Mouse (Mus musculus) heart, adult 2 months (tissue): ENCODE data around the gene Col18a1. TPM values are rescaled to one million over a fixed set of nuclear protein-coding genes. Genes with fewer than 3 reads are reported as not detected.
"Not testable (repeated sequence)": the region's sequence is repeated elsewhere in the genome, so short reads cannot be mapped to it uniquely, and the experiment has no call there.

Experiments used
- DNase-seq, 2 experiments: peaks; one replicate each; pipeline ENCODE4 v3.0.0; 2021
- H3K27ac ChIP-seq: fragments of 200-600 bp; 2 replicates; pipeline ENCODE4 v1.8.1; 2022
- H3K27me3 ChIP-seq: fragments of 200-500 bp; 2 replicates; pipeline ENCODE4 v1.6.1; 2012; ENCODE audit warnings: mild to moderate bottlenecking, low read length, inconsistent platforms, mixed read lengths; ENCODE audit not compliant: control insufficient read depth, insufficient read depth
- H3K36me3 ChIP-seq: fragments of 200-500 bp; 2 replicates; pipeline ENCODE4 v1.6.1; 2012; ENCODE audit warnings: low read length, inconsistent platforms; ENCODE audit not compliant: control insufficient read depth, insufficient read depth
- H3K4me1 ChIP-seq: fragments of 200-500 bp; 2 replicates; pipeline ENCODE4 v1.6.1; 2011; ENCODE audit warnings: low read length; ENCODE audit not compliant: control insufficient read depth, insufficient read depth
- H3K4me3 ChIP-seq: fragments of 200-600 bp; 2 replicates; pipeline ENCODE4 v1.8.1; 2022
- H3K79me2 ChIP-seq: fragments of 200-500 bp; replicated peaks from 2 replicates; pipeline ENCODE4 v1.6.1; 2012; ENCODE audit warnings: mild to moderate bottlenecking, inconsistent platforms, low read length, moderate library complexity, mixed read lengths; ENCODE audit not compliant: control insufficient read depth, insufficient read depth
- H3K9ac ChIP-seq: fragments of 200-500 bp; 2 replicates; pipeline ENCODE4 v1.6.1; 2012; ENCODE audit warnings: low read depth, mild to moderate bottlenecking, control low read depth, inconsistent platforms, low read length, mixed read lengths
- CTCF ChIP-seq: fragments of 200-600 bp; IDR thresholded peaks from 2 replicates; pipeline ENCODE4 v1.8.1; 2022; ENCODE audit warnings: antibody characterized with exemption, mild to moderate bottlenecking, moderate library complexity
- EP300 ChIP-seq: fragments of 200-500 bp; IDR thresholded peaks from 2 replicates; pipeline ENCODE4 v1.6.1; 2011; ENCODE audit warnings: low read depth, low read length, control low read depth; ENCODE audit not compliant: insufficient read depth
- POLR2A ChIP-seq: fragments of 200-500 bp; IDR thresholded peaks from 2 replicates; pipeline ENCODE4 v1.6.1; 2011; ENCODE audit warnings: mild to moderate bottlenecking, low read depth, low read length, control low read depth; ENCODE audit not compliant: insufficient read depth
- WGBS: fragments of 180-500 bp; shearing (Covaris S2); methylation state at CpG from one replicate; pipeline ENCODE4 v1.1.7; 2018; 5-methylcytosine and 5-hydroxymethylcytosine counted together
- intact Hi-C: fragments of 180-260 bp; cut with DNase I; formaldehyde crosslinking; loops from one replicate; pipeline ENCODE4 v1.15.1; 2025
- polyA plus RNA-seq: library from polyadenylated mRNA; depleted of rRNA; stranded (reverse); fragments of >200 nt; gene quantifications from 2 replicates; pipeline ENCODE4 v1.2.3, GENCODE M21; 2012
- total RNA-seq, 2 experiments: library from RNA; stranded (reverse); gene quantifications; 2 replicates each; pipeline ENCODE4 v1.2.3; 2021

The Col18a1 gene
- total and polyA plus RNA-seq, 3 experiments = 9.3 to 13.1 (median 9.8) TPM

GRCm38 (mm10) chr10:77138304-77138703, 28.0 kb downstream of the Col18a1 start:
- Histone ChIP-seq H3K79me2 (no peaks in the 10 kb centered on the region; the same call in 1 of the 2 replicates), H3K27ac (no peak overlapping the region), H3K36me3 (no peaks in the 10 kb centered on the region), H3K4me3 (no peak overlapping the region), H3K4me1 (no peaks in the 10 kb centered on the region), H3K27me3 (no peaks in the 10 kb centered on the region), H3K9ac (no peak overlapping the region)
- no peak for DNase-seq
- intact Hi-C loops = loop anchor here (10.0 kb wide), 1 partner anchor 376 kb away; the partner anchor contains the start of gene Fam207a
- no peak for TF ChIP-seq POLR2A
- TF ChIP-seq EP300 = no peak
- no peak for TF ChIP-seq CTCF

GRCm38 (mm10) chr10:77136205-77136604, 30.1 kb downstream of the Col18a1 start:
- Histone ChIP-seq H3K79me2 (no peaks in the 10 kb centered on the region), H3K27ac (no peak overlapping the region), H3K4me3 (no peak overlapping the region), H3K36me3 (no peaks in the 10 kb centered on the region), H3K9ac (no peak overlapping the region), H3K27me3 (no peaks in the 10 kb centered on the region), H3K4me1 (no peaks in the 10 kb centered on the region; the same call in 1 of the 2 replicates)
- TF ChIP-seq CTCF = no peak
- TF ChIP-seq POLR2A = no peak
- TF ChIP-seq EP300 = no peak
- intact Hi-C loops = loop anchor here (10.0 kb wide), 1 partner anchor 379 kb away; the partner anchor contains the start of gene Fam207a
- 80% methylated on average over 6 of the region's 6 CpGs for WGBS
- no peak for DNase-seq

- no peak overlapping the region for H3K4me3 ChIP-seq
- 94% methylated on average over 5 of the region's 5 CpGs for WGBS
- TF ChIP-seq EP300 (no peak), CTCF (peak; percentile 41), POLR2A (no peak)
- no peaks in the 10 kb centered on the region for H3K79me2 ChIP-seq
- H3K9ac ChIP-seq = no peak overlapping the region
- intact Hi-C loops = loop anchor here (10.0 kb wide), 1 partner anchor 379 kb away; the partner anchor contains the start of gene Fam207a
- no peaks in the 10 kb centered on the region for H3K27me3 ChIP-seq
- DNase-seq = no peak
- no peaks in the 10 kb centered on the region for H3K36me3 ChIP-seq
- no peak overlapping the region for H3K27ac ChIP-seq
- no peaks in the 10 kb centered on the region; the same call in 1 of the 2 replicates for H3K4me1 ChIP-seq
These were observed 31.0 kb downstream of the Col18a1 start for GRCm38 (mm10) chr10:77135274-77135829.

- not testable (repeated sequence) for H3K4me3 ChIP-seq, DNase-seq, H3K79me2 ChIP-seq, H3K27me3 ChIP-seq, H3K27ac ChIP-seq, H3K36me3 ChIP-seq, H3K4me1 ChIP-seq, H3K9ac ChIP-seq
- intact Hi-C loops = loop anchor here (5.0 to 10.0 kb wide), 2 partner anchors 218 to 380 kb away; partner anchors contain the start of gene Fam207a
- WGBS = 62% methylated on average over 6 of the region's 6 CpGs
These were observed 31.6 kb downstream of the Col18a1 start for GRCm38 (mm10) chr10:77134807-77135152.

- Histone ChIP-seq H3K4me1 (no peaks in the 10 kb centered on the region; the same call in 1 of the 2 replicates), H3K27ac (no peak overlapping the region), H3K27me3 (no peaks in the 10 kb centered on the region), H3K9ac (no peak overlapping the region), H3K79me2 (no peaks in the 10 kb centered on the region), H3K36me3 (no peaks in the 10 kb centered on the region), H3K4me3 (no peak overlapping the region)
- intact Hi-C loops = loop anchor here (5.0 to 10.0 kb wide), 2 partner anchors 218 to 381 kb away; partner anchors contain the start of gene Fam207a
- 68% methylated on average over 13 of the region's 13 CpGs for WGBS
- no peak for DNase-seq
- TF ChIP-seq CTCF (no peak), POLR2A (no peak), EP300 (no peak)
These were observed 32.2 kb downstream of the Col18a1 start for GRCm38 (mm10) chr10:77133951-77134806.

GRCm38 (mm10) chr10:77132118-77132517, 34.2 kb downstream of the Col18a1 start:
- Histone ChIP-seq H3K27me3 (no peaks in the 10 kb centered on the region), H3K4me3 (no peak overlapping the region), H3K36me3 (no peaks in the 10 kb centered on the region), H3K27ac (no peak overlapping the region), H3K9ac (no peak overlapping the region), H3K4me1 (no peaks in the 10 kb centered on the region; the same call in none of the 2 replicates), H3K79me2 (no peaks in the 10 kb centered on the region)
- WGBS = 61% methylated on average over 11 of the region's 11 CpGs
- intact Hi-C loops = loop anchor here (5.0 to 10.0 kb wide), 2 partner anchors 220 to 383 kb away; partner anchors contain the start of gene Fam207a
- DNase-seq = no peak
- TF ChIP-seq POLR2A (no peak), CTCF (no peak)
